Mouse (Mus musculus) heart, postnatal 0 days (tissue): ENCODE measurements at regions not wholly inside any gene's neighbourhood (a gene's known extent, or its start where the extent isn't known, plus 50 kb on each side); places are given as distances from the start of the nearest gene placed in this dataset.

Experiments
- CTCF ChIP-seq: IDR thresholded peaks from 2 replicates; pipeline ENCODE4 v1.5.1; 2016; ENCODE audit warnings: antibody characterized with exemption, control low read depth, low read depth
- EP300 ChIP-seq: IDR thresholded peaks from 2 replicates; pipeline ENCODE4 v1.6.1; 2016; ENCODE audit warnings: antibody characterized with exemption, low read depth

GRCm38 (mm10) chr19:28070386-28070785 lies 59.4 kb upstream of the Rfx3 start:
- TF ChIP-seq CTCF (no peak), EP300 (no peak)
